Mouse (Mus musculus): ENCODE measurements around the gene Tmem79.

- TF ChIP-seq CTCF (IDR thresholded peaks at IDR 0.05; ENCODE audit: low read depth) (no peak), EP300 (IDR thresholded peaks at IDR 0.05; ENCODE audit: low read depth) (no peak)
These were observed 14.8 kb upstream of the Tmem79 start for GRCm38 (mm10) chr3:88350732-88351131.

Data from liver, postnatal 0 days (tissue).